Mouse (Mus musculus) olfactory bulb, adult 2 months (tissue): ENCODE data around the gene Mpi. TPM values are rescaled to one million over a fixed set of nuclear protein-coding genes. Genes with fewer than 3 reads are reported as not detected.

ENCODE experiments used
- H3K27ac ChIP-seq: fragments of 200-500 bp; 2 replicates; pipeline ENCODE4 v1.5.1; 2012; ENCODE audit warnings: low read depth, low read length; ENCODE audit not compliant: insufficient read depth
- H3K4me1 ChIP-seq: fragments of 200-500 bp; 2 replicates; pipeline ENCODE4 v1.6.1; 2012; ENCODE audit warnings: low read length; ENCODE audit not compliant: control insufficient read depth, insufficient read depth
- H3K4me3 ChIP-seq: fragments of 200-500 bp; 2 replicates; pipeline ENCODE4 v1.5.1; 2012; ENCODE audit warnings: mild to moderate bottlenecking, low read depth, low read length, moderate library complexity; ENCODE audit not compliant: insufficient read depth
- CTCF ChIP-seq: fragments of 200-500 bp; IDR thresholded peaks from 2 replicates; pipeline ENCODE4 v1.5.1; 2012; ENCODE audit warnings: low read depth, mild to moderate bottlenecking, low read length, moderate library complexity; ENCODE audit not compliant: insufficient read depth
- POLR2A ChIP-seq: fragments of 200-500 bp; IDR thresholded peaks from 2 replicates; pipeline ENCODE4 v1.6.1; 2012; ENCODE audit warnings: mild to moderate bottlenecking, low read depth, low read length, moderate library complexity; ENCODE audit not compliant: insufficient read depth
- WGBS: fragments of 180-500 bp; shearing (Covaris S2); methylation state at CpG from one replicate; pipeline ENCODE4 v1.1.7; 2018; 5-methylcytosine and 5-hydroxymethylcytosine counted together
- polyA plus RNA-seq: library from polyadenylated mRNA; stranded (reverse); fragments of >200 nt; gene quantifications from 2 replicates; pipeline ENCODE4 v1.2.4, GENCODE M21; 2012; ENCODE audit warnings: low replicate concordance; ENCODE audit not compliant: missing spikeins, insufficient read depth, insufficient read length

Mpi gene
- polyA plus RNA-seq, 1 experiment = not detected

- Histone ChIP-seq H3K27ac (no peak overlapping the region), H3K4me1 (peaks cover 7% of the 10 kb centered on the region), H3K4me3 (no peak overlapping the region)
- TF ChIP-seq CTCF (no peak), POLR2A (no peak)
- WGBS = 36% methylated on average over 5 of the region's 5 CpGs
Observed at GRCm38 (mm10) chr9:57590726-57591125, 38.2 kb upstream of the Mpi start.

DNA sequence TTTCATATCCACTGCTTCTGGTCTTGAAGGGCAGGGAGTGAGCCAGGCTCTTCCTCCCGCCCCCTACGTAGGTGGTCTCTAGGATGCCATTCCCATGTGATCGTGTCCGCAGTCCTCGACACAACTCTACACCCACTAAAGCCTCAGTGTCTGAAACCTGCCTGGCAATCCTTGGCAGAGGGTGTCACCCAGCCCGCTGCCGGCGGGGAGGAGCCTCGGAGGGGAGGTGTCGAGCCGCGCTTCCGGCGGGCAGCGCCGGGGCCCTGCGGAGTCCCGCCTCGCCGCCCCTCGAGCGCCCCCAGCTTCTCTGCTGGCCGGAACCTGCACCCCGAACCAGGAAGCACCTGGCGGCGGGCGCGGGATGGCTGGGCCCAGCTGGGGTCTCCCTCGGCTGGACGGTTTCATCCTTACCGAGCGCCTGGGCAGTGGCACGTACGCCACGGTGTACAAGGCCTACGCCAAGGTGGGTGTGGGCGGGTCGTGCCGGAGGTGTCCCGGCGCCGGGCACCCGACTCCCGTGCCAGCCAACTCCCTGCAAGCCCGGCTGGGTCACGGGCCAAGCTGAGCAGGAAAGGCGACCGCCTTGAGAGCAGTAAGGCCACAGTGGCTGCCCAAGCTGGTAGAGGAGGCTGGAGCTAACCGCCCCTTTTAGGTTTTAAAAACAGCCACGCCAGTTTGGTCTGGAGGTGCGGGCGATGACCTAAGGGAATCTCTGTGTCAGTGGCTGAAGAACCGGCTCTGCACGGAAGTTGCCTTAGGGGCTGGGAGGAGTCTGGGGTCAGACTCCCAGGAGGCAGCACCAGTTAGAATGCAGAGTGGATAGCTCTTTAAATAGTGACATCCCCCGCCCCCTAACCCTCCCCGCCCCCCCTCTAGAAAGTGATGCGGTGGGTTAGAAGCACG lies 36.9 kb upstream of the Mpi start, which contains the start of gene Ulk3:
Gene Ulk3 (plus strand): TSS at position 229 of the 903 bp plus-strand sequence.
- H3K4me1 ChIP-seq = peaks cover 7% of the 10 kb centered on the region
- WGBS = under 1% methylated on average over 58 of the region's 58 CpGs
- TF ChIP-seq CTCF (no peak), POLR2A (peak; percentile 29; the same call in 1 of the 2 replicates)

DNA sequence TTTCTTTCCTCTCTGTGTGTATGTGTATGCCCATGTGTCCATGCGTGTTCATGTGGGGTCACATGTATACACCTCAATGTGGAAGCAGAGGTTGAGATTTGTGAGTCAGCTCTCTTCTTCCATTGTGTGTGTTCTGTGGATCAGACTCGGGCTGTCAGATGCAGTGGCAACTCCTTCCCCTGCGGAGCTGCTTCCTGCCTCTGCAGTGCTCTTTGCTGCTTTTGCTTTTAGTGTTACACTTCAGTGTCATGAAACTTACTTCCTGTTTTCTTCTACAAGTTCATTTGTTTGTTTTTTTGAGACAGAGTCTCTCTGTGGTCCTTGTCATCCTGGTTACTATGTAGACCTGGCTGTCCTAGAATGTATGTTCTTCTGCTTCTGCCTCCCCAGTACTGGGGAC lies 32.4 kb upstream of the Mpi start:
- H3K27ac ChIP-seq = no peak overlapping the region
- WGBS = 70% methylated on average over 3 of the region's 3 CpGs
- TF ChIP-seq CTCF = no peak
- TF ChIP-seq POLR2A = no peak
- peaks cover 3% of the 10 kb centered on the region for H3K4me1 ChIP-seq
- H3K4me3 ChIP-seq = no peak overlapping the region

More for the DNA sequence above, 36.9 kb upstream of the Mpi start, which contains the start of gene Ulk3:
- peak within 1 kb of the TSS; percentile 14; the same call in 1 of the 2 replicates for H3K27ac ChIP-seq
- peak within 1 kb of the TSS; percentile 86 for H3K4me3 ChIP-seq

DNA sequence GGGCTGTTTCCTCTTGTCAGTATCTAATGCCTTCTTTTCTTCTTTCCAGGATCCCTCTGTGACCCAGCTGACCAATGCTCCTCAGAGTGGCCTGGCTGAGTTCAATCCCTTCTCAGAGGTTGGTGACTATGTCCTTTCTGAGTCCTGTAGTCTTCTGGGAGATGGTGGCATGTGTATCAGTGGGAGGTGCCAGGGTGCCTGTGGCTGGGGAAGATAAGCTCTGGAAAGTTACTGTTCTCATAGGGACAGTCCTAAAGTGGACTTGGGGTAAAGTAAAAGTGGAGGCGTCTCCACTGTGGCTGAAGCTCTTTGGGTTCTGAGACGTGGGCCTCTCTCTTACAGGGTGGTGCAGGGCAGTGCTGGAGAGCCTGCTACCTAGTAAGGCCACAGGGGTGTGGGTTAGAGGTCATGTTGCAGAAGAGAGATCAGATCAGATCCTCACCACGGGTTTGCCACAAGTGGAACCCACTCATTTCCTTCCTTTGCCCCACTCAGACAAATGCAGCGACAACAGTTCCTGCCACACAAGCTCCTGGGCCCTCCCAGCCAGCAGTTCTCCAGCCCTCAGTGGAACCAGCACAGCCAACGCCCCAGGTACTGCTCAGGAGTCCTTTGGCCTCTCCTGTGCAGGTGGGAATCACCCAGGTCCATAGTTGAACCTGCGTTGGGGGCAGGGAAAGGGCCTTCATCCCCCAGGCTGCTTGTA lies 24.7 kb upstream of the Mpi start:
- WGBS = 85% methylated on average over 6 of the region's 6 CpGs
- Histone ChIP-seq H3K4me3 (no peak overlapping the region), H3K27ac (no peak overlapping the region), H3K4me1 (no peaks in the 10 kb centered on the region)
- TF ChIP-seq CTCF (no peak), POLR2A (no peak)

DNA sequence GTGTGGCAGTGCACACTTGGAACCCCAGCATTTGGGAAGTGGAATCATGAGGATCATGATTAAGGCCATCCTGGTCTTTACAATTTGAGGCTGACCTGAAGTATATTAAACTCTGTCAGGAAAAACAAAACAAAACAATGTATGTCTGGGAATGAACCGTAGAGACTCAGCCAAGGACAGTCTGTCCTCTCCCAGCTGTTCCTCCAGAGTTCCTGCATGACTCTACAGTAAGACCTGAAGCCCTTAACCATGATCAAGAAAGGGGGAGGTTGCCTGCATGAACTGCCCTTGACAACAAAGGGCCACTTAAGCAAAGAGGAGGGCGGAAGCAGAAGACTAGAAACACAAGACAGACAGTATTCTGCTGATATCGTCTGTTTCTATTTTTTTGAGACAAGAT lies 23.0 kb upstream of the Mpi start:
- H3K4me3 ChIP-seq = no peak overlapping the region
- no peak for TF ChIP-seq CTCF
- no peak for TF ChIP-seq POLR2A
- H3K27ac ChIP-seq = no peak overlapping the region
- WGBS = 78% methylated on average over 3 of the region's 3 CpGs
- H3K4me1 ChIP-seq = no peaks in the 10 kb centered on the region

GRCm38 (mm10) chr9:57574397-57574796 lies 21.8 kb upstream of the Mpi start:
- Histone ChIP-seq H3K4me1 (no peaks in the 10 kb centered on the region), H3K4me3 (no peak overlapping the region), H3K27ac (no peak overlapping the region)
- TF ChIP-seq CTCF (no peak), POLR2A (no peak)

DNA sequence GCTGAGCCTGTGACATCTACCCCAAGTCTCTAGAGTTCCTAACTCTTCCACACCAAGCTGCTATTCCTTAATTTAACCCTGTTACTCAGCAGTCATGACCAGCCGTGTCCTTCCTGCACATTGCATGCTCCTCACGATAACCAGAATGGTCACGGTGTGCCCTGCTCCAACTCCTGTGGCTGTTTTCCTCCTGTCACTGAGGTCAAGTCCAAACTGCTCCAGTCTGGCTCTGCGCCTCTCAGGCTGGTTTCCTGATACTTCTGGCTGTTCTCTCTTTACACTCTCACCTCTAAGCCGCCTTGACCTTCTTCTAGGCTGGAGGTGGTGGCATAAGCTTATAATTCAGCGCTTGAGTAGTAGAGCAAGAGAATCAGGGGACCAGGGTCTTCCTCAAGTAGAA lies 15.9 kb upstream of the Mpi start:
- H3K4me1 ChIP-seq = 0 out of 2 replicates have a peak, but pooled peaks cover 10% of the 10 kb centered on the region
- TF ChIP-seq POLR2A (no peak), CTCF (no peak)
- no peak overlapping the region for H3K27ac ChIP-seq
- H3K4me3 ChIP-seq = no peak overlapping the region
- WGBS = 94% methylated on average over 6 of the region's 6 CpGs

DNA sequence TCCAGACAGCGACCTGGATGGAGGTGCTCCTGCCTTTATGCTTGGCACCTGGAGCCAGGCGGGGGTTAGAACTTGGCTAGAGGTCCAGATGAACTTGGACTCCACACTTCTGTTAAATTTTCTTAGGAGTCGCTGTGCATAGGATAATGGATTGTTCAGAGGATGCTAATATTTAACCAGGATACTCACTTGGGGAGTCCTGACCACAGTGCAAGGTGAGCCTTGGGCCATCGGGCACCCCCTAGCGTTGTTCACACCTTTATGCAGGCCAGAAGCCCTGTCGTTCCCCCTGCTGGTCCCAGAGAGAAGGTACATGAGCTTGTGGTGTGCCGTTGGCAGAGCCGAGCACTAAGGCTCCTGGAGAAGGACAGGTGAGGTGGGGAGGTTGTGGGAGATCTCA lies 14.3 kb upstream of the Mpi start:
- TF ChIP-seq CTCF (no peak), POLR2A (no peak)
- H3K4me1 ChIP-seq = peaks cover 18% of the 10 kb centered on the region
- H3K4me3 ChIP-seq = no peak overlapping the region
- 0 out of 2 replicates have a peak overlapping the region, but pooled peaks have one; percentile 22 for H3K27ac ChIP-seq
- 71% methylated on average over 8 of the region's 8 CpGs for WGBS
